Mouse (Mus musculus) thymus, postnatal 25 days (tissue): ENCODE results near the gene Ren1.

Experiments used
- DNase-seq: peaks from one replicate; pipeline ENCODE4 v3.0.0; 2022

The Ren1 gene

GRCm38 (mm10) chr1:133379254-133379985 lies 29.1 kb downstream of the Ren1 start:
- no peak for DNase-seq

- no peak for DNase-seq
These were observed 29.6 kb downstream of the Ren1 start for GRCm38 (mm10) chr1:133379986-133380320.

- peak; percentile 34 for DNase-seq
These were observed 30.2 kb downstream of the Ren1 start for GRCm38 (mm10) chr1:133380347-133381065.

GRCm38 (mm10) chr1:133382008-133382407 lies 31.7 kb downstream of the Ren1 start:
- DNase-seq = no peak

- DNase-seq = no peak
These were observed 32.3 kb downstream of the Ren1 start for GRCm38 (mm10) chr1:133382552-133383155.

- no peak for DNase-seq
These were observed 33.0 kb downstream of the Ren1 start for GRCm38 (mm10) chr1:133383157-133383783.

GRCm38 (mm10) chr1:133385506-133385905 lies 35.2 kb downstream of the Ren1 start:
- peak; percentile 89 for DNase-seq

- DNase-seq = no peak
These were observed 35.9 kb downstream of the Ren1 start for GRCm38 (mm10) chr1:133386209-133386608.

GRCm38 (mm10) chr1:133387539-133388268 lies 37.4 kb downstream of the Ren1 start:
- DNase-seq = no peak

- DNase-seq = no peak
These were observed 44.4 kb downstream of the Ren1 start for GRCm38 (mm10) chr1:133394702-133395101.

- DNase-seq = no peak
These were observed 46.4 kb downstream of the Ren1 start for GRCm38 (mm10) chr1:133396693-133397092.

- DNase-seq = no peak
These were observed 46.8 kb downstream of the Ren1 start for GRCm38 (mm10) chr1:133397094-133397482.

- DNase-seq = no peak
These were observed 47.4 kb downstream of the Ren1 start for GRCm38 (mm10) chr1:133397483-133398237.

GRCm38 (mm10) chr1:133400014-133400725 lies 49.9 kb downstream of the Ren1 start:
- DNase-seq = peak; percentile 46

GRCm38 (mm10) chr1:133404005-133404404 lies 53.7 kb downstream of the Ren1 start:
- DNase-seq = no peak

GRCm38 (mm10) chr1:133406614-133407013 lies 56.3 kb downstream of the Ren1 start:
- DNase-seq = peak; percentile 26

- DNase-seq = no peak
These were observed 57.1 kb downstream of the Ren1 start for GRCm38 (mm10) chr1:133407436-133407835.

- DNase-seq = no peak
These were observed 58.0 kb downstream of the Ren1 start for GRCm38 (mm10) chr1:133408321-133408720.

GRCm38 (mm10) chr1:133408880-133409516 lies 58.7 kb downstream of the Ren1 start:
- no peak for DNase-seq

GRCm38 (mm10) chr1:133409786-133410185 lies 59.5 kb downstream of the Ren1 start:
- no peak for DNase-seq
